Mouse (Mus musculus): ENCODE measurements around the gene Eif5.
"Not testable (repeated sequence)": the region's sequence is repeated elsewhere in the genome, so short reads cannot be mapped to it uniquely, and the experiment has no call there.

Eif5 gene

DNA sequence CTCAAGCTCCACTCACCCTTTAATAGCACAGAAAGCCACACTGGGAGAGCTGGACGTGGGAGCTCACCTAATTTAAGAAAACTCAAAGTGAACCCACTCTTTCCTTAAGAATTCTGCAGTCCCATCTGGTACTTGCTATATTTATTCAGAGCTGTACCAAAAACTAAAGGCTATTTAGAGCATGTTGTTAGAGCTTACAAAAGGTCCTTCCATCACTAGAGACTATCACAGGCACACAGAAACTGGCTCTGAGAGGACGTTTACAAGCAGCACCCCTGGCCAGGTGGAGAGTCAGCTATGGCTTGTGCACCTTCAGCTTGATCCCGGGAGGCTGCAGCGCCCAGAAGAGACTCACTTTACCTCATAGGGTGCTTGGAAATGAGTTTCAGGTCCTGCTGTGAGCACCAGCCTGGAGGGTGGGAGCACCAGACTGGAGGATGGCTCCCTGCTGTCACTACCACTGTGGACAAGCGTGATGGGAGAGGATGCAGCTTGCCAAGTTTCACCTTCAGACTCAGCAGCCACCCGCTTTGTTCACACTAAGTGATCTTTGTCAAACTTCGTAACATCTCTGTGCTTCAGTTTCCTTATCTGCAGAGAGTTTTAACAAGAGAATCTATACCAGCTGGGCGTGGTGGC lies 10.1 kb upstream of the Eif5 start:
- no peak for DNase-seq

- DNase-seq: peak; percentile 32
Measured at GRCm38 (mm10) chr12:111529192-111529591, 8.6 kb upstream of the Eif5 start.

- DNase-seq: no peak
Measured at GRCm38 (mm10) chr12:111533096-111533794, 4.6 kb upstream of the Eif5 start.

GRCm38 (mm10) chr12:111535281-111535680 lies 2.5 kb upstream of the Eif5 start:
- no peak for DNase-seq

DNA sequence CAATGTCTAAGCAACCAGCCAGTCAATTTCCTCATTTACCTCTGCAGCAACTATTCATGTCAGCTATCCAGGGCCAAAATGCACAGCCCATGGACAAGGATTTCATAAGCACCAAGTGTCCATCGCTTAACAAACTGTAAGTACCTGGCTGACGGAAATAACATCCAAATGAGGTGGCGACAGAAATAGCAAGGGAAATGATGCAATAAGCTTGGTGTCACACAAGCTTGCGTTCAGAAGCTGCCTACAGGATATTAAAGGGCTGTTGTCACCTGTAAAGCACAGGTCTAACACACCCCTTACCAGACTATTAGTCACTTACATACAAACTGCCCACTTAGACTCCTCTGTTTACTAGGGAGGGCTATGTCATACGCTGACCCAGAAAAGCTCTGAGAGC lies 2.1 kb upstream of the Eif5 start:
- DNase-seq: no peak

DNA sequence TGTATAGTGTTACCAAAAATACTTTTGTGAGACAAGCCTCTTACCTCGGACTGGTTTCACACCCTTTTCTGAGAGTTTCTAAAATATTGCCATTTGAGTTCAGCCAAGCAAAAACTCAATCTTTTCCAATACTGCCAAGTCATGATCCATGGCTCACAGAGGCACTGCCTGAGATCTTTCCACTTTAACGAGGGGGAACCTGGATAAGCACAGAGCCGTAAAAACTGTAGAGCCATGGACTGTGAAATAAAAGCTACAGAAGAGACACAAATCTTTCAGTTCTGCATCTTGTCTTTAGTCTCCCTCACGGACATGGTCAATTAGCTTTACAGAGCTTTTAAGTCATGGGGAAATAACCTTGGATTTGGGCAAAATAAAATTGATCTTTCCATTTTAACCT lies 1.1 kb upstream of the Eif5 start:
- no peak for DNase-seq

- no peak for DNase-seq
Measured at GRCm38 (mm10) chr12:111537341-111537740, 475 bp upstream of the Eif5 start.

- peak; percentile 92 for DNase-seq
Measured at GRCm38 (mm10) chr12:111538292-111539040, 650 bp downstream of the Eif5 start.

- no peak for DNase-seq
Measured at GRCm38 (mm10) chr12:111539041-111539345, 1.2 kb downstream of the Eif5 start.

DNA sequence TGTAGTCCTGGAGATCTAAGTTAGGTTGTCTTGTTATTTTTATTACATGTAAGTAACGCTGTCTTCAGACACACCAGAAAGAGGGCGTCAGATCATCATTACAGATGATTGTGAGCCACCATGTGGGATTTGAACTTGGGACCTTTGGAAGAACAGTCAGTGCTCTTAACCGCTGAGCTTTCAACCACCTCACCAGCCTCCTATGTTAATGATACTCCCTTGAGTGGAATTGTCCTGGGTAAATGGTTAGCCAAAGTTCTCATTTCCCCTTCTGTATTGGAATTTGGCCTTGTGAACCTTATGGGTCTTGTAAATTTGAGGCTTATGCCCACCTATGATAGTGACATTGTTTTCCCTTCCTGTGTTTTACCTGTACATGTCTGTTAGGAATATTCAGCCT lies 9.3 kb downstream of the Eif5 start:
- no peak for DNase-seq

GRCm38 (mm10) chr12:111548555-111549289 lies 10.9 kb downstream of the Eif5 start:
- no peak for DNase-seq

DNA sequence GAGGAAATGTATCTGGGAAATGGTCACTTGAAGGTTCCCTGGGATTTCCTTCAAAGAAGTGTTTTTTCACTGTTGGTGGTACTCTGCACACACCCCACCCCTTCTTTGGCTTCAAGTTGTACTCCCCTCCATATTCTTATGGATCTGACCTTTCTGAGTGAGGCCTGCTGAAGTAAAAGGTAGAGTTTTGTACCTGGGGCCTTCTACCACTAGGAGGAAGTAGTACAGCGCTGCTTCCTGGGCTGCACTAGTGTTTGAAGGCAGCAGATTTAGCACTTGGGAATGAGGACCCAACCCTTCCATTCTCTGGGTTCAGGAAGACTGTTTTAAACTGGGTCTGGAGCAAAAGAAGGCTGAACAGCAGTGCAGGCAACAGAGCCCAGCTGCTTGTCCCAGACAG lies 12.9 kb downstream of the Eif5 start:
- no peak for DNase-seq

GRCm38 (mm10) chr12:111552342-111552741 lies 14.5 kb downstream of the Eif5 start:
- DNase-seq: no peak

DNA sequence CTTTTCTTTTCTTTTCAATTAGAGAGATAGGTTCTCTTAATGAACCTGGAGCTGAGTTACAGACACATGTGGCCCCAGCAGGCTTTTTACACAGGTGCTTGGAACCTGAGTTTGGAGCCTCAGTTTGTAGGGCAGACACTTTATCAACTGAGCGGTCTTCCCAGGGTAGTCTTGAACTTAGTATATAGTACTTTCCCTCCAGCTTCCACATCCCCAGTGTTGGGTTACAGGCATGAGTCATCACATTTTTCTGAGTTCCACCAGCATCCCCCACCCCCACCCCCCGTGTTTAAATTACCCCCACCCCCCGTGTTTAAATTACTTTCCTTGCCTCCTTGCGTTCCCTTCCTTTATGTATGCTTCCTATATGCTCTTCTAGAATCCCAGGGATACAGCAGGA lies 17.5 kb downstream of the Eif5 start:
- no peak for DNase-seq

DNA sequence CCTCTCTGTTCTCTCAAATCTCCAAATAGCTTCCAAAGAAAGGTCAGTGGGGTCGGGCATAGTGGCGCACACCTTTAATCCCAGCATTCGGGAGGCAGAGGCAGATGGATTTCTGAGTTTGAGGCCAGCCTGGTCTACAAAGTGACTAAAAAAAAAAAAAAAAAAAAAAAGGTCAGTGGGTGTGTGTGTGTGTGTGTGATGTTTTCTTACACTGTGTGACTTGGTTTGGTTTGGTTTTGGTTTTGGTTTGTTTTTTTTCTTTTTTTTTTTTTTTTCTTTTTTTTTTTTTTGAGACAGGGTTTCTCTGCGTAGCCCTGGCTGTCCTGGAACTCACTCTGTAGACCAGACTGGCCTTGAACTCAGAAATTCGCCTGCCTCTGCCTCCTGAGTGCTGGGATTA lies 18.1 kb downstream of the Eif5 start:
- DNase-seq: not testable (repeated sequence)

DNA sequence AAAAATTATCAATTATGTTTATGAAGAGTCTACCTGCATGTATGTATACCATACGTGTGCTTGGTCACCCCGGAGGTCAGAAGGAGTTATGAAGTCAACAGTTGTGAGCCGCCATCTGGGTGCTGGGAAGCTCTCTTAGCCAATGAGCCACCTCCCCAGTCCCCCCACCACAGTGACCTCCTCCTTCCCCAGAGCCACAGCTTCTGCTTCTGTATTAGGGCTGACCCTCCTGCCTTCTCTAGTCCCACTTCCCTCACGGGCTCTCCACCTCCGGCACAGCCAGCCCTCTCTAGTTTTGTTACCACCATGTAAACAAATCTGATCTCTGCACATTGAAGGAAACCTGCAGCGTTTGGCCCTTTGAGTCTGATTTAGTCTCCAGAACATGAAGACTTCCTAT lies 19.7 kb downstream of the Eif5 start:
- DNase-seq: no peak

DNA sequence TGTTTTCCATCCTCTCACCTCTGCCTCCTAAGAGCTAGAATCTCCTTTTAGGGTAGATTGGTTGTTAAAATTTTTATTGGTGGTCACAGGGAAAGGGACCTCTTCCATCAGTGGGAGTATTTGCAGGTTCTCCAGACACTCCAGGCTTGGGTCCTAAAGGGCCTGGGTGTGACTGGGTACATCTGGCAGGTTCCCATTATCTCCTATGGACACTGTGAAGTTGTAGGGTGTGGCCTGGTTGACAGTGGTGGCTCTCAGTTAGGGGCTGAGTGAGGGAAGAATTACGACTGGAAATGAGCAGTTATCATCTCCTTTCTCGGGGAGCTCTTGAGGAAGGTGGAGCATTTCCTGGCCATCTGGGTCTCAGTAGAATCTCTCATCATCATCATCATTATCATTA lies 20.8 kb downstream of the Eif5 start:
- DNase-seq: no peak

DNA sequence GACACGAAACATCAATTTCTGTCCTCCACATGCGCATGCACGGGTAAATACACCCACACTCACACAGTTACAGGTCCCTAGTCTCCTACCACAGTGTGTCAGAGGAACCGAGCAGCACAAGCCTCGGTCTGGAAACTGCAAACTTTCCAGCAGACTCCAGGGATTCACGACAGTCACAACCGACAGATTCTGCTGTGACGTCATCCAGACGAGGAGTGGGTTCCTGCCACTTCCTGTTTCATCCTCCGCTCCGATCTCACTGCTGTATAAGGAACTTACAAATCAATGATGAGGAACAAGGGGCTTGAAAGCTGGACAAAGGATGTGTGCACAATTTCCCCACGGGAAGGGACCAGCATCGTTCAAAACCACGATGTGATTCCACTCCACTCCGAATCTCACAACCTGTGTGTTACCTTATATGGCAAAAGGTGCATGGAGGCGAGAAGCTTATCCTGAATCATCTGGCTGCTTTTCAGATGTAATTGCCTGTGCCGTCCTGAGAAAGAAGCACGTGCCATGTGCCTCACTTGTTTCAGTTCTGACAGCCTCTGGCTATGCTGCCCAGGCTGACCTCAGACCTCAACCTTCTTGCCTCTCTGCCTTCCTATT lies 21.9 kb downstream of the Eif5 start:
- DNase-seq: peak; percentile 55

DNA sequence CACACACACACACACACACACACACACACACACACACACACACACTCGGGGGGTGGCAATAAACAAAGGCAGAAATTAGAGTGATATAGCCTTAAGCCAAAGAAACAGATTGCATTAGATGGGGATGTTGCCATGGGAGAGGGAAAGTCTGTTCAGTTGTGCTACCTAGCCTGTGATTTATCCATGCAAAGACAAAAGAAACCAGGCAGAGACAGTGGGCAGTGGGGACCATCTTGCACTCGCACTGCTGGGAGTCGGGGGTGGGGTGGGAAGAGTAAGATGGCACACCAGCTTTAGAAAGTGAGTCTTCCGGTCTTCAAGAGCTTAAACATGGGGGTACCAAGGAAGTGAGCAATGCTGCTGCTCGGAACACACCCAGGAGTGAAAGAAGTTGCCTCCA lies 22.5 kb downstream of the Eif5 start:
- DNase-seq: no peak

- DNase-seq: no peak
Measured at GRCm38 (mm10) chr12:111562276-111562814, 24.5 kb downstream of the Eif5 start.

- no peak for DNase-seq
Measured at GRCm38 (mm10) chr12:111563076-111563629, 25.3 kb downstream of the Eif5 start.

DNA sequence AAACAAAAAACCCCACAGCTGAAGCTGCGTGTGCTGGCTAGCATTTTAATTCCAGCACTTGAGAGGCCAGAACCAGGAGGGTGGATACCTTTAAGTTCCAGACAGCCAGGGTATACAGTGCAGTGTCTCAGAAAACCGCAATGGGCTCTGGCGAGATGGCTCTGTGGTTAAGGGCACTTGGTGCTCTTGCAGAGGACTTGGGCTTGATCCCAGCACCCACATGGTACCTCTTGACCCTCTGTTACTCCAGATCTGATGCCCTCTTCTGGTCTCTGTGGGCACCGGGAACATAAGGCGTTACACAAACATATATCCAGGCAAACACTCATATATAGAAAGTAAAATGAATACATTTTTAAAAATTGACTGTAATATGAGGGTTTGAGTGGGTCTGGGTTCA lies 27.5 kb downstream of the Eif5 start:
- no peak for DNase-seq

DNA sequence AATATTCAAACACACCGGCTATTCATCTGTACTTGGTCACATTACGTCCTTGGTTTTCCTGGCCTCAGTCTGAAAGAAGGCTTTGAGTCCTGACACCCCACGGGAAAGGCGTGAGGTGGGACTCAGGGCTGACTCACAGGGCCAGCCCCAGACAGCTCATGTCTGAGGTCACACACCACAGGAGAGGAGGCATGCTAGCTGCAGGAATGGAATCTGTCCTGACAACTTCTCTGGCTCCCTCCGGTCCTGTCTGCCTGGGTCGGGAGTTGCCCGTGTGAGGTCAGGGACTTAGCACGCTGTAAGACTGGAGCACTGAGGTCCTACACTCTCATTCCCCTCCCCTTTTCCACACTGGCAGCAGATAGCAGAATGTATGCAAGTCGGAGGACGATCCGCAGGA lies 31.0 kb downstream of the Eif5 start:
- no peak for DNase-seq

Measured in retina, postnatal 1 day (tissue).